Mouse (Mus musculus): ENCODE results near the gene Atp8b5. TPM values are rescaled to one million over a fixed set of nuclear protein-coding genes. Genes with fewer than 3 reads are reported as not detected.

Atp8b5 gene
- polyA plus RNA-seq, 1 experiment: not detected

GRCm38 (mm10) chr4:43353662-43354061 is 86.7 kb downstream of the Atp8b5 start:
- no peaks in the 10 kb centered on the region for H3K79me2 ChIP-seq (ENCODE audit: control insufficient read depth, insufficient read depth)
- H3K4me2 ChIP-seq (ENCODE audit: low read depth): no peak overlapping the region
- no peak overlapping the region for H3K4me3 ChIP-seq
- no peak overlapping the region for H3ac ChIP-seq (ENCODE audit: control insufficient read depth, insufficient read length)
- H3K36me3 ChIP-seq (ENCODE audit: control insufficient read depth, insufficient read depth): no peaks in the 10 kb centered on the region
- TF ChIP-seq TCF12 (IDR thresholded peaks at IDR 0.05; ENCODE audit: insufficient read depth, poor library complexity, severe bottlenecking) (no peak), REST (IDR thresholded peaks at IDR 0.05; ENCODE audit: insufficient read depth, insufficient read length) (no peak), POLR2A (IDR thresholded peaks at IDR 0.05; ENCODE audit: insufficient read length, low read depth) (no peak), MYOG (IDR thresholded peaks at IDR 0.05; ENCODE audit: control insufficient read depth in 1 of 3, insufficient read depth in 1 of 3, insufficient read length in 2 of 3, low read depth in 2 of 3) (no peak), MAX (IDR thresholded peaks at IDR 0.05; ENCODE audit: low read depth) (no peak), MYOD1 (IDR thresholded peaks at IDR 0.05; ENCODE audit: control insufficient read depth in 1 of 3, insufficient read length in 2 of 3, low read depth in 2 of 3) (no peak), CEBPB (IDR thresholded peaks at IDR 0.05; ENCODE audit: insufficient read depth, poor library complexity, severe bottlenecking) (no peak)
- no peaks in the 10 kb centered on the region for H3K27me3 ChIP-seq (ENCODE audit: control insufficient read depth, insufficient read depth, insufficient read length)

DNA sequence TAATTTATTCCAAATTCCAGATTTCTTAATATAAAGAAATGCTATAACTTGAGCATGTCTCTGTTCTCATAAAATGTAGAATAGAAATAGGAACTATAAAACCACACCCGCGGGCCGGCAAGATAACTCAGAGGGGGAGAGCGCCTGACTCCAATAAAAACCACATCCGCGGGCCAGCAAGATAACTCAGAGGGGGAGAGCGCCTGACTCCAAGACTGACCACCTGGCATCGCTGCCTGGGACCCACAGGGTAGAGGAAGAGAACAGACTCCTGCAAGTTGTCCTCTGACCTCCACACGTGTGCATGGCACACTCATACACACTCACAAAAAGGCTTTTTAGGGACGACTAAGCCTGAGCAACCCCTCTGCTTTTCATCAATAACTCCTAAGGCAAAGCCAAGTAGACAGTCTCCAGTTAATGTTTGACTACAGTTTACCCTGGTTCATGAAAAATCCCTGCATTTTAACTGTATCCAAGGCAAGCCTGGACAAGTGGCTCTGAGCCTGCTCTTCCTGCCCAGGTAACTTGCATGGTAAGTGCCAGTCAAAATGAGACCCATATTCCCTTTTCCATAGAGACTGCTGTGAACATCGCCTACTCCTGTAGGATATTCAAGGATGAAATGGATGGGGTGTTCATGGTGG is 98.1 kb downstream of the Atp8b5 start:
- no peaks in the 10 kb centered on the region for H3K79me2 ChIP-seq (ENCODE audit: control insufficient read depth, insufficient read depth)
- no peak overlapping the region for H3ac ChIP-seq (ENCODE audit: control insufficient read depth, insufficient read length)
- no peak for TF ChIP-seq TCF12 (IDR thresholded peaks at IDR 0.05; ENCODE audit: insufficient read depth, poor library complexity, severe bottlenecking)
- TF ChIP-seq USF1 (IDR thresholded peaks at IDR 0.05; ENCODE audit: low read depth): no peak
- no peak for TF ChIP-seq CEBPB (IDR thresholded peaks at IDR 0.05; ENCODE audit: insufficient read depth, poor library complexity, severe bottlenecking)
- no peak for TF ChIP-seq E2F4 (IDR thresholded peaks at IDR 0.05; ENCODE audit: insufficient read depth)
- TF ChIP-seq SRF (IDR thresholded peaks at IDR 0.05; ENCODE audit: control insufficient read depth, insufficient read length, low read depth): no peak
- TF ChIP-seq MYOG (IDR thresholded peaks at IDR 0.05; ENCODE audit: control insufficient read depth in 1 of 3, insufficient read depth in 1 of 3, insufficient read length in 2 of 3, low read depth in 2 of 3): no peak
- no peak for TF ChIP-seq POLR2A (IDR thresholded peaks at IDR 0.05; ENCODE audit: insufficient read length, low read depth)
- TF ChIP-seq MYOD1 (IDR thresholded peaks at IDR 0.05; ENCODE audit: control insufficient read depth in 1 of 3, insufficient read length in 2 of 3, low read depth in 2 of 3): no peak
- TF ChIP-seq TCF3 (IDR thresholded peaks at IDR 0.05; ENCODE audit: insufficient read length, low read depth): no peak
- no peaks in the 10 kb centered on the region for H3K27me3 ChIP-seq (ENCODE audit: control insufficient read depth, insufficient read depth, insufficient read length)
- H3K36me3 ChIP-seq (ENCODE audit: control insufficient read depth, insufficient read depth): no peaks in the 10 kb centered on the region
- no peak overlapping the region for H3K4me2 ChIP-seq (ENCODE audit: low read depth)
- H3K4me3 ChIP-seq: no peak overlapping the region

DNA sequence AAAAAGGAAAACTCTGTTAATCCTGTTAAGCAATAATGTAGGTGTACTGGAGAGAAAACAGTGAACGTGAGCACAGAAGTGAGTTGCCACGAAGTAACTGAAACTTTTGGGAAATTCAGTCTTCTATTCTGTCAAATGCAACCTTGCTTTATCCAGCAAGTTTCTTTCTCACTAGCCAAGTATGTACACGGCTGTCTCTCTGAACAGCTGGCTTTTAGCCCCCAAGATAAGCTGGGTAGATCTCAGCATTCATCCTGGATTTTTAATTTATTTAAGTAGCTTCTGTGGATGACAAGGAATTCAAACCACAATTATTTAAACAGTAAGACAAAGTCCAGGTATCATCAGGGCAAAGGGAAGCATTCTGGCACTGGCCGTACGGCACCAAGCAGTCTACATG is 100.3 kb downstream of the Atp8b5 start:
- Histone ChIP-seq H3K36me3 (ENCODE audit: control insufficient read depth, insufficient read depth) (no peaks in the 10 kb centered on the region), H3ac (ENCODE audit: control insufficient read depth, insufficient read length) (no peak overlapping the region), H3K79me2 (ENCODE audit: control insufficient read depth, insufficient read depth) (no peaks in the 10 kb centered on the region), H3K4me3 (no peak overlapping the region), H3K4me2 (ENCODE audit: low read depth) (no peak overlapping the region), H3K27me3 (ENCODE audit: control insufficient read depth, insufficient read depth, insufficient read length) (no peaks in the 10 kb centered on the region)
- TF ChIP-seq MYOG (IDR thresholded peaks at IDR 0.05; ENCODE audit: control insufficient read depth in 1 of 3, insufficient read depth in 1 of 3, insufficient read length in 2 of 3, low read depth in 2 of 3) (no peak), USF1 (IDR thresholded peaks at IDR 0.05; ENCODE audit: low read depth) (no peak), MAX (IDR thresholded peaks at IDR 0.05; ENCODE audit: low read depth) (no peak), E2F4 (IDR thresholded peaks at IDR 0.05; ENCODE audit: insufficient read depth) (no peak), CEBPB (IDR thresholded peaks at IDR 0.05; ENCODE audit: insufficient read depth, poor library complexity, severe bottlenecking) (no peak), POLR2AphosphoS2 (IDR thresholded peaks at IDR 0.05; ENCODE audit: insufficient read length, low read depth) (no peak), TCF12 (IDR thresholded peaks at IDR 0.05; ENCODE audit: insufficient read depth, poor library complexity, severe bottlenecking) (no peak), TCF3 (IDR thresholded peaks at IDR 0.05; ENCODE audit: insufficient read length, low read depth) (no peak), SRF (IDR thresholded peaks at IDR 0.05; ENCODE audit: control insufficient read depth, insufficient read length, low read depth) (no peak)

GRCm38 (mm10) chr4:43367787-43368186 is 100.8 kb downstream of the Atp8b5 start:
- Histone ChIP-seq H3ac (ENCODE audit: control insufficient read depth, insufficient read length) (no peak overlapping the region), H3K79me2 (ENCODE audit: control insufficient read depth, insufficient read depth) (no peaks in the 10 kb centered on the region), H3K36me3 (ENCODE audit: control insufficient read depth, insufficient read depth) (no peaks in the 10 kb centered on the region), H3K4me3 (no peak overlapping the region), H3K27me3 (ENCODE audit: control insufficient read depth, insufficient read depth, insufficient read length) (no peaks in the 10 kb centered on the region), H3K4me2 (ENCODE audit: low read depth) (no peak overlapping the region)
- TF ChIP-seq MYOG (IDR thresholded peaks at IDR 0.05; ENCODE audit: control insufficient read depth in 1 of 3, insufficient read depth in 1 of 3, insufficient read length in 2 of 3, low read depth in 2 of 3): no peak
- no peak for TF ChIP-seq USF1 (IDR thresholded peaks at IDR 0.05; ENCODE audit: low read depth)
- TF ChIP-seq TCF12 (IDR thresholded peaks at IDR 0.05; ENCODE audit: insufficient read depth, poor library complexity, severe bottlenecking): no peak
- TF ChIP-seq MAX (IDR thresholded peaks at IDR 0.05; ENCODE audit: low read depth): no peak
- no peak for TF ChIP-seq MYOD1 (IDR thresholded peaks at IDR 0.05; ENCODE audit: control insufficient read depth in 1 of 3, insufficient read length in 2 of 3, low read depth in 2 of 3)
- TF ChIP-seq CEBPB (IDR thresholded peaks at IDR 0.05; ENCODE audit: insufficient read depth, poor library complexity, severe bottlenecking): no peak
- no peak for TF ChIP-seq REST (IDR thresholded peaks at IDR 0.05; ENCODE audit: insufficient read depth, insufficient read length)

DNA sequence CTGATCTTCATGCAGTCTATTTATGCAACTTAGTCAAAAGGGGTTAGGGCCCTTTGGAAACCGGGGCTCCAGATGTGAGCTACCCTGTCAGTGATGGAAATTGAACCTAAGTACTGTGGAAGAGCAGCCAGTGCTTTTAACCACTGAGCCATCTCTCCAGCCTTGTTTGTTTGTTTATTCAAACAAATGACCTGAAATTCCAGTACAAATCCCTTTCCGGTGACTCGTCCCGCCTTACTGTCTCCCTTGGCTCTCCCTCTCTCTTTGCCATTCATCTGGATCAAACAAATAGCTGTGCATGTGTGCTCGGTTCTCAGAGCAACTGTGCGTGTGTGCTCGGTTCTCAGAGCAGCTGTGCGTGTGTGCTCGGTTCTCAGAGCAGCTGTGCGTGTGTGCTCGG is 104.4 kb downstream of the Atp8b5 start:
- H3ac ChIP-seq (ENCODE audit: control insufficient read depth, insufficient read length): no peak overlapping the region
- no peak overlapping the region for H3K4me3 ChIP-seq
- TF ChIP-seq MYOG (IDR thresholded peaks at IDR 0.05; ENCODE audit: control insufficient read depth in 1 of 3, insufficient read depth in 1 of 3, insufficient read length in 2 of 3, low read depth in 2 of 3): no peak
- TF ChIP-seq E2F4 (IDR thresholded peaks at IDR 0.05; ENCODE audit: insufficient read depth): no peak
- no peak for TF ChIP-seq REST (IDR thresholded peaks at IDR 0.05; ENCODE audit: insufficient read depth, insufficient read length)
- TF ChIP-seq TCF12 (IDR thresholded peaks at IDR 0.05; ENCODE audit: insufficient read depth, poor library complexity, severe bottlenecking): no peak
- TF ChIP-seq TCF3 (IDR thresholded peaks at IDR 0.05; ENCODE audit: insufficient read length, low read depth): no peak
- no peak for TF ChIP-seq MAX (IDR thresholded peaks at IDR 0.05; ENCODE audit: low read depth)
- no peak for TF ChIP-seq CEBPB (IDR thresholded peaks at IDR 0.05; ENCODE audit: insufficient read depth, poor library complexity, severe bottlenecking)
- TF ChIP-seq SRF (IDR thresholded peaks at IDR 0.05; ENCODE audit: control insufficient read depth, insufficient read length, low read depth): no peak
- TF ChIP-seq POLR2A (IDR thresholded peaks at IDR 0.05; ENCODE audit: insufficient read length, low read depth): no peak
- TF ChIP-seq POLR2AphosphoS2 (IDR thresholded peaks at IDR 0.05; ENCODE audit: insufficient read length, low read depth): no peak
- TF ChIP-seq USF1 (IDR thresholded peaks at IDR 0.05; ENCODE audit: low read depth): no peak
- TF ChIP-seq MYOD1 (IDR thresholded peaks at IDR 0.05; ENCODE audit: control insufficient read depth in 1 of 3, insufficient read length in 2 of 3, low read depth in 2 of 3): no peak
- no peaks in the 10 kb centered on the region for H3K79me2 ChIP-seq (ENCODE audit: control insufficient read depth, insufficient read depth)
- H3K36me3 ChIP-seq (ENCODE audit: control insufficient read depth, insufficient read depth): no peaks in the 10 kb centered on the region
- H3K27me3 ChIP-seq (ENCODE audit: control insufficient read depth, insufficient read depth, insufficient read length): no peaks in the 10 kb centered on the region
- no peak overlapping the region for H3K4me2 ChIP-seq (ENCODE audit: low read depth)

Measured in myocyte (in vitro differentiated cells).